Mouse (Mus musculus) frontal cortex, adult 2 months (tissue): Measurements from ENCODE around the gene Malrd1. TPM values are rescaled to one million over a fixed set of nuclear protein-coding genes. Genes with fewer than 3 reads are reported as not detected.
"Not testable (repeated sequence)": the region's sequence is repeated elsewhere in the genome, so short reads cannot be mapped to it uniquely, and the experiment has no call there.

Experiments used
- DNase-seq, 2 experiments: peaks; one replicate each; pipeline ENCODE4 v3.0.0; 2022; ENCODE audit warnings: low spot score in 1 of 2; ENCODE audit errors: extremely low spot score in 1 of 2
- polyA plus RNA-seq: library from polyadenylated mRNA; depleted of rRNA; stranded (reverse); fragments of >200 nt; gene quantifications from 2 replicates; pipeline ENCODE4 v1.2.3, GENCODE M21; 2012; rRNA removed

The Malrd1 gene
- 0.02 TPM in 1 of 2 replicates, not detected in the other for polyA plus RNA-seq

- DNase-seq = no peak
These were observed at the start of gene Malrd1 for GRCm38 (mm10) chr2:15526241-15526924. Gene Malrd1, plus strand, starts transcription at chr2:15526479.

GRCm38 (mm10) chr2:15538643-15539042 lies 12.4 kb downstream of the Malrd1 start:
- no peak for DNase-seq

GRCm38 (mm10) chr2:15613327-15613948 lies 87.2 kb downstream of the Malrd1 start:
- DNase-seq = no peak

- no peak for DNase-seq
These were observed 87.7 kb downstream of the Malrd1 start for GRCm38 (mm10) chr2:15614026-15614425.

GRCm38 (mm10) chr2:15635761-15636160 lies 109.5 kb downstream of the Malrd1 start:
- no peak for DNase-seq

GRCm38 (mm10) chr2:15643864-15644263 lies 117.6 kb downstream of the Malrd1 start:
- no peak for DNase-seq

- no peak for DNase-seq
These were observed 130.1 kb downstream of the Malrd1 start for GRCm38 (mm10) chr2:15656388-15656787.

GRCm38 (mm10) chr2:15702977-15703376 lies 176.7 kb downstream of the Malrd1 start:
- no peak for DNase-seq

GRCm38 (mm10) chr2:15740945-15741344 lies 214.7 kb downstream of the Malrd1 start:
- DNase-seq = peak; percentile 3 to 39

- DNase-seq = no peak
These were observed 218.9 kb downstream of the Malrd1 start for GRCm38 (mm10) chr2:15744979-15745688.

- DNase-seq = no peak
These were observed 258.5 kb downstream of the Malrd1 start for GRCm38 (mm10) chr2:15784818-15785217.

- no peak for DNase-seq
These were observed 289.4 kb downstream of the Malrd1 start for GRCm38 (mm10) chr2:15815724-15816123.

GRCm38 (mm10) chr2:15869380-15869779 lies 343.1 kb downstream of the Malrd1 start:
- peak in 1 of 2 experiments; percentile 3 for DNase-seq

- no peak for DNase-seq
These were observed 367.3 kb downstream of the Malrd1 start for GRCm38 (mm10) chr2:15893418-15894120.

- no peak for DNase-seq
These were observed 399.2 kb downstream of the Malrd1 start for GRCm38 (mm10) chr2:15925432-15925831.

- DNase-seq = no peak
These were observed 399.8 kb downstream of the Malrd1 start for GRCm38 (mm10) chr2:15926041-15926440.

- no peak for DNase-seq
These were observed 405.2 kb downstream of the Malrd1 start for GRCm38 (mm10) chr2:15931479-15931878.

GRCm38 (mm10) chr2:15931924-15932323 lies 405.6 kb downstream of the Malrd1 start:
- no peak for DNase-seq

- DNase-seq = no peak
These were observed 406.1 kb downstream of the Malrd1 start for GRCm38 (mm10) chr2:15932340-15932739.

- DNase-seq = no peak
These were observed 476.6 kb downstream of the Malrd1 start for GRCm38 (mm10) chr2:16002925-16003324.

GRCm38 (mm10) chr2:16017046-16017445 lies 490.8 kb downstream of the Malrd1 start:
- not testable (repeated sequence) for DNase-seq
